Mouse (Mus musculus) embryonic facial prominence, embryonic 11.5 days (tissue): Measurements from ENCODE around the gene St3gal2. TPM values are rescaled to one million over a fixed set of nuclear protein-coding genes. Genes with fewer than 3 reads are reported as not detected.
"Not testable (repeated sequence)": the region's sequence is repeated elsewhere in the genome, so short reads cannot be mapped to it uniquely, and the experiment has no call there.

Experiments
- ATAC-seq: fragments of 200-750 bp; cut with Nextera tagmentation; replicated peaks from 2 replicates; pipeline ENCODE4 v1.8.0; 2017; ENCODE audit warnings: low read depth; ENCODE audit not compliant: insufficient number of reproducible peaks, low FRiP score, low TSS enrichment
- DNase-seq: peaks from one replicate; pipeline ENCODE4 v3.0.0-alpha.2; 2015; ENCODE audit warnings: low spot score
- H3K27ac ChIP-seq: fragments of 300-500 bp; sonication (generic); replicated peaks from 2 replicates; pipeline ENCODE4 v1.5.1; 2014; ENCODE audit warnings: mild to moderate bottlenecking, low read depth, low read length, control low read depth
- H3K27me3 ChIP-seq: fragments of 300-500 bp; sonication (generic); 2 replicates; pipeline ENCODE4 v1.6.1; 2014; ENCODE audit warnings: mild to moderate bottlenecking, low read length, moderate library complexity, mixed read lengths; ENCODE audit not compliant: control insufficient read depth, insufficient read depth
- H3K36me3 ChIP-seq: fragments of 300-500 bp; sonication (generic); replicated peaks from 2 replicates; pipeline ENCODE4 v1.6.1; 2014; ENCODE audit warnings: low read depth, mild to moderate bottlenecking, low read length, moderate library complexity, mixed read lengths; ENCODE audit not compliant: control insufficient read depth, insufficient read depth
- H3K4me1 ChIP-seq: fragments of 300-500 bp; sonication (generic); 2 replicates; pipeline ENCODE4 v1.6.1; 2014; ENCODE audit warnings: low read length, mixed read lengths; ENCODE audit not compliant: control insufficient read depth, insufficient read depth
- H3K4me2 ChIP-seq: fragments of 300-500 bp; sonication (generic); 2 replicates; pipeline ENCODE4 v1.6.1; 2014; ENCODE audit warnings: low read depth, mild to moderate bottlenecking, control low read depth, low read length, moderate library complexity
- H3K4me3 ChIP-seq: fragments of 300-500 bp; sonication (generic); 2 replicates; pipeline ENCODE4 v1.5.1; 2014; ENCODE audit warnings: low read depth, low read length, control low read depth
- H3K9ac ChIP-seq: fragments of 300-500 bp; sonication (generic); replicated peaks from 2 replicates; pipeline ENCODE4 v1.6.1; 2014; ENCODE audit warnings: mild to moderate bottlenecking, control low read depth, low read length
- H3K9me3 ChIP-seq: fragments of 300-500 bp; sonication (generic); replicated peaks from 2 replicates; pipeline ENCODE4 v1.6.1; 2016; ENCODE audit warnings: mild to moderate bottlenecking, low read length, inconsistent platforms, mixed read lengths; ENCODE audit not compliant: control insufficient read depth
- WGBS: fragments of 180-500 bp; shearing (Covaris S2); extraction: QIAGEN DNeasy Blood & Tissue Kit; methylation state at CpG from one replicate; pipeline ENCODE4 v1.1.7; 2014; 5-methylcytosine and 5-hydroxymethylcytosine counted together
- microRNA-seq: library from miRNA; unstranded; fragments of <30 nt; microRNA quantifications from one replicate; pipeline ENCODE4, GENCODE M21; 2016; ENCODE audit warnings: borderline number of aligned reads
- polyA plus RNA-seq: library from polyadenylated mRNA; unstranded; fragments of >200 nt; fragmentation: Nextera tagmentation; extraction: Ambion mirVana; gene quantifications from 2 replicates; pipeline ENCODE4 v1.2.1, GENCODE M21; 2014

St3gal2 gene
- polyA plus RNA-seq, 1 experiment from 2014 or later = 15.1 TPM

- DNase-seq (no peak), ATAC-seq (no peak)
- H3K4me1 ChIP-seq = no peaks in the 10 kb centered on the region
- H3K9me3 ChIP-seq = no peaks in the 10 kb centered on the region
- no peak overlapping the region for H3K27ac ChIP-seq
- no peak overlapping the region for H3K4me2 ChIP-seq
- no peaks in the 10 kb centered on the region for H3K27me3 ChIP-seq
- no peak overlapping the region for H3K9ac ChIP-seq
- no peak overlapping the region for H3K4me3 ChIP-seq
- peaks cover 9% of the 10 kb centered on the region for H3K36me3 ChIP-seq
- 89% methylated on average over 9 of the region's 9 CpGs for WGBS
These were observed 70.3 kb downstream of the St3gal2 start for GRCm38 (mm10) chr8:110990017-110990416.

GRCm38 (mm10) chr8:110996641-110997430 lies 77.1 kb downstream of the St3gal2 start:
- H3K27me3 ChIP-seq = no peaks in the 10 kb centered on the region
- WGBS = 39% methylated on average over 16 of the region's 16 CpGs
- peak overlapping the region; percentile 48; the same call in 1 of the 2 replicates for H3K27ac ChIP-seq
- H3K4me1 ChIP-seq = no peaks in the 10 kb centered on the region; the same call in 1 of the 2 replicates
- no peak for ATAC-seq
- peak overlapping the region; percentile 64 for H3K4me3 ChIP-seq
- H3K36me3 ChIP-seq = no peaks in the 10 kb centered on the region; the same call in 1 of the 2 replicates
- no peaks in the 10 kb centered on the region for H3K9me3 ChIP-seq
- peak overlapping the region; percentile 75 for H3K9ac ChIP-seq
- peak overlapping the region; percentile 64 for H3K4me2 ChIP-seq
- peak; percentile 5 for DNase-seq

GRCm38 (mm10) chr8:110997547-110998531 lies 78.1 kb downstream of the St3gal2 start, which contains the start of gene Ddx19a:
Gene Ddx19a (minus strand): TSS chr8:110997800.
- no peaks in the 10 kb centered on the region; the same call in 1 of the 2 replicates for H3K4me1 ChIP-seq
- H3K27me3 ChIP-seq = no peaks in the 10 kb centered on the region
- 3% methylated on average over 58 of the region's 58 CpGs for WGBS
- peak within 1 kb of the TSS; percentile 75 for H3K9ac ChIP-seq
- H3K36me3 ChIP-seq = no peaks in the 10 kb centered on the region
- ATAC-seq (peak; percentile 87), DNase-seq (peak; percentile 93)
- H3K9me3 ChIP-seq = no peaks in the 10 kb centered on the region
- peak within 1 kb of the TSS; percentile 64 for H3K4me2 ChIP-seq
- peak within 1 kb of the TSS; percentile 64 for H3K4me3 ChIP-seq
- H3K27ac ChIP-seq = peak within 1 kb of the TSS; percentile 48; the same call in 1 of the 2 replicates

GRCm38 (mm10) chr8:111010230-111010991 lies 90.7 kb downstream of the St3gal2 start:
- not testable (repeated sequence) for H3K36me3 ChIP-seq, H3K9ac ChIP-seq, H3K4me2 ChIP-seq, ATAC-seq, H3K27ac ChIP-seq, H3K4me3 ChIP-seq, H3K9me3 ChIP-seq, H3K27me3 ChIP-seq, DNase-seq, H3K4me1 ChIP-seq
- WGBS = 86% methylated on average over 8 of the region's 10 CpGs

Small RNAs within 50 kb of the gene (microRNA-seq; reads per million reads assigned to microRNA genes)
- 1.9 reads per million for gene Mir3473d

Other genes starting within 250 kb of the St3gal2 start
- gene Mtss1l, start 198.4 kb upstream of the St3gal2 start, polyA plus RNA-seq = 7.9 and 12.7 TPM in 2 replicates
- 0.15 and 0.66 TPM in 2 replicates for gene Il34, start 114.0 kb upstream of the St3gal2 start, polyA plus RNA-seq
- 74.9 and 75.6 TPM in 2 replicates for gene Cog4, start 73.3 kb upstream of the St3gal2 start, polyA plus RNA-seq
- 212 and 213 TPM in 2 replicates for gene Sf3b3, start 73.1 kb upstream of the St3gal2 start, polyA plus RNA-seq
- 5.6 and 6.8 TPM in 2 replicates for gene Fuk, start 17.4 kb upstream of the St3gal2 start, polyA plus RNA-seq
- 30.9 and 32.6 TPM in 2 replicates for gene Ddx19a, start 77.9 kb downstream of the St3gal2 start, polyA plus RNA-seq
- gene Ddx19b, start 111.8 kb downstream of the St3gal2 start, polyA plus RNA-seq = 4.5 and 6.5 TPM in 2 replicates
- gene Aars, start 113.2 kb downstream of the St3gal2 start, polyA plus RNA-seq = 60.9 and 68.6 TPM in 2 replicates
- gene Exosc6, start 136.4 kb downstream of the St3gal2 start, polyA plus RNA-seq = 31.2 and 39.6 TPM in 2 replicates
- 2.2 and 5.5 TPM in 2 replicates for gene Clec18a, start 172.5 kb downstream of the St3gal2 start, polyA plus RNA-seq
- gene Pdpr, start 174.7 kb downstream of the St3gal2 start, polyA plus RNA-seq = 5.5 and 5.6 TPM in 2 replicates